Mouse (Mus musculus) ES-E14 (cell line): ENCODE measurements around the gene Rbp2. TPM values are rescaled to one million over a fixed set of nuclear protein-coding genes. Genes with fewer than 3 reads are reported as not detected.
A peak's percentile ranks its signal among the peaks of the same experiment; 100 is the strongest.

Experiments used
- DNase-seq: peaks from one replicate; pipeline ENCODE4 v3.0.0-alpha.2; 2013; ENCODE audit warnings: low read depth, low spot score
- H3K27ac ChIP-seq: 2 replicates; pipeline ENCODE4 v1.5.1; 2012; ENCODE audit warnings: low read depth, mild to moderate bottlenecking, low read length, moderate library complexity, mixed read lengths; ENCODE audit not compliant: poor library complexity, insufficient read depth, severe bottlenecking
- H3K36me3 ChIP-seq: 2 replicates; pipeline ENCODE4 v1.6.1; 2012; ENCODE audit warnings: mild to moderate bottlenecking, low read length, moderate library complexity, mixed read lengths; ENCODE audit not compliant: control insufficient read depth, poor library complexity, insufficient read depth, severe bottlenecking
- H3K4me1 ChIP-seq, 2 experiments: fragments of 150-350 bp in 1 of 2; sonication (generic) in 1 of 2; 2 replicates each; pipeline ENCODE4 v1.6.1; 2012; ENCODE audit warnings: low read length in 2 of 2, mild to moderate bottlenecking in 1 of 2, mixed read lengths in 1 of 2; ENCODE audit not compliant: control insufficient read depth in 2 of 2, insufficient read depth in 2 of 2, poor library complexity in 1 of 2
- H3K4me3 ChIP-seq, 2 experiments: fragments of 150-350 bp in 1 of 2; sonication (generic) in 1 of 2; 2 replicates each; pipeline ENCODE4 v1.5.1; 2012; ENCODE audit warnings: low read length in 2 of 2, low read depth in 1 of 2, mild to moderate bottlenecking in 1 of 2, mixed read lengths in 1 of 2; ENCODE audit not compliant: insufficient read depth in 1 of 2, poor library complexity in 1 of 2, severe bottlenecking in 1 of 2
- H3K9ac ChIP-seq: 2 replicates; pipeline ENCODE4 v1.6.1; 2012; ENCODE audit warnings: low read depth, mild to moderate bottlenecking, low read length, mixed read lengths; ENCODE audit not compliant: poor library complexity, insufficient read depth, severe bottlenecking
- H3K9me3 ChIP-seq: fragments of 150-350 bp; sonication (generic); 2 replicates; pipeline ENCODE4 v1.6.1; 2012; ENCODE audit warnings: low read depth, mild to moderate bottlenecking, low read length; ENCODE audit not compliant: control insufficient read depth, insufficient read depth
- CHD2 ChIP-seq: IDR thresholded peaks from 2 replicates; pipeline ENCODE4 v1.6.1; 2014; ENCODE audit warnings: mild to moderate bottlenecking, low read depth, low read length, inconsistent platforms
- HCFC1 ChIP-seq: IDR thresholded peaks from 2 replicates; pipeline ENCODE4 v1.6.1; 2012; ENCODE audit warnings: low read length, inconsistent platforms, borderline replicate concordance; ENCODE audit not compliant: insufficient read depth
- MAFK ChIP-seq: IDR thresholded peaks from 2 replicates; pipeline ENCODE4 v1.6.1; 2014; ENCODE audit warnings: mild to moderate bottlenecking, low read depth, low read length, inconsistent platforms; ENCODE audit not compliant: insufficient read depth
- ZC3H11A ChIP-seq: IDR thresholded peaks from 2 replicates; pipeline ENCODE4 v1.6.1; 2012; ENCODE audit warnings: low read depth, mild to moderate bottlenecking, inconsistent platforms, low read length, borderline replicate concordance
- ZNF384 ChIP-seq: IDR thresholded peaks from 2 replicates; pipeline ENCODE4 v1.6.1; 2012; ENCODE audit warnings: low read depth, low read length, inconsistent platforms
- in situ Hi-C, 2 experiments: fragments of 600-800 bp; cut with MboI; formaldehyde crosslinking; loops; one replicate each; pipeline ENCODE4 v1.15.1; 2025; ENCODE audit warnings: low sequenced_read_pairs in 2 of 2, inconsistent platforms in 1 of 2; ENCODE audit not compliant: unreplicated experiment in 2 of 2
- total RNA-seq: library from RNA; depleted of rRNA; stranded (reverse); fragments of 300-350 nt; gene quantifications from 2 replicates; pipeline ENCODE4 v1.2.3, GENCODE M21; 2012; rRNA removed

The Rbp2 gene
- not detected in 2 replicates for total RNA-seq

- H3K9me3 ChIP-seq = no peaks in the 10 kb centered on the region
- no peaks in the 10 kb centered on the region for H3K4me1 ChIP-seq
- no peaks in the 10 kb centered on the region for H3K36me3 ChIP-seq
- no peak for DNase-seq
- H3K9ac ChIP-seq = no peak within 1 kb of the TSS
- H3K4me3 ChIP-seq = no peak within 1 kb of the TSS
- TF ChIP-seq ZC3H11A (no peak), HCFC1 (no peak)
- in situ Hi-C loops = no loop called here
- no peak within 1 kb of the TSS for H3K27ac ChIP-seq
These were observed at the start of gene Rbp2 for GRCm38 (mm10) chr9:98485815-98486214. TSS of gene Rbp2 (plus strand) at chr9:98486115.

- no peak for DNase-seq
- Histone ChIP-seq H3K36me3 (no peaks in the 10 kb centered on the region), H3K4me3 (no peak overlapping the region), H3K4me1 (peaks cover 0 to 3% of the 10 kb centered on the region in 2 experiments; a peak in 1 of 4 replicates), H3K9ac (no peak overlapping the region), H3K27ac (no peak overlapping the region), H3K9me3 (no peaks in the 10 kb centered on the region)
- in situ Hi-C loops = no loop called here
- TF ChIP-seq ZC3H11A (no peak), MAFK (no peak), CHD2 (no peak), ZNF384 (no peak), HCFC1 (no peak)
These were observed 48.1 kb upstream of the Rbp2 start for GRCm38 (mm10) chr9:98437819-98438218.

- no peaks in the 10 kb centered on the region for H3K9me3 ChIP-seq
- H3K9ac ChIP-seq = no peak overlapping the region
- DNase-seq = no peak
- TF ChIP-seq CHD2 = no peak
- no peak for TF ChIP-seq HCFC1
- 0 out of 2 replicates have a peak, but pooled peaks have one; percentile 26 for TF ChIP-seq MAFK
- no peak for TF ChIP-seq ZNF384
- no peak for TF ChIP-seq ZC3H11A
- H3K36me3 ChIP-seq = no peaks in the 10 kb centered on the region
- in situ Hi-C loops = no loop called here
- H3K4me1 ChIP-seq = no peaks in the 10 kb centered on the region; a peak in 1 of 4 replicates
- H3K4me3 ChIP-seq = no peak overlapping the region
- H3K27ac ChIP-seq = no peak overlapping the region
These were observed 46.8 kb upstream of the Rbp2 start for GRCm38 (mm10) chr9:98439091-98439490.

- DNase-seq = no peak
- Histone ChIP-seq H3K9ac (no peak overlapping the region), H3K27ac (no peak overlapping the region), H3K36me3 (no peaks in the 10 kb centered on the region), H3K4me1 (no peaks in the 10 kb centered on the region; a peak in 1 of 4 replicates), H3K4me3 (no peak overlapping the region), H3K9me3 (no peaks in the 10 kb centered on the region)
- peak; percentile 20; the same call in 1 of the 2 replicates for TF ChIP-seq ZC3H11A
- no peak for TF ChIP-seq HCFC1
- in situ Hi-C loops = no loop called here
These were observed 43.3 kb upstream of the Rbp2 start for GRCm38 (mm10) chr9:98442638-98443037.
